Mouse (Mus musculus): ENCODE measurements around the gene Adgb.

Adgb gene

DNA sequence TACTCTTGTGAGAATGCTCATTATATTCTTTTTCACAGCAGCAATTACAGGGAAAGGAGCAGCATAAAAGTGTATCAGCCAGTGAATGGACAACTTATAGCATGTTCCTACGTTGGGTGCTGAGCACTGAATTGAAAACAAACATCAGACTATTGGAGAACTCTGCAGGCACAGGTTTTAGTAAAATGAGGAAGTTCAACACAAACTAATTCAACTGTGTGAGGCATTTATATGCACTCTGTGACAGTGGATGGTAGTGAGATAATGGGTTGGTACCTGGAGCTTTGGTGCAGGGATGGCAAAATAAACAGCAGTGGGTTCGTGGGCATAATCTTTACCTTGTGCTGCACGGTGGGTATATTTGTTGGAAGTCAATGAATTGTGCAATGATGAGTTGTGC is 121.6 kb downstream of the Adgb start:
- DNase-seq (ENCODE audit: low spot score in 2 of 2): no peak

DNA sequence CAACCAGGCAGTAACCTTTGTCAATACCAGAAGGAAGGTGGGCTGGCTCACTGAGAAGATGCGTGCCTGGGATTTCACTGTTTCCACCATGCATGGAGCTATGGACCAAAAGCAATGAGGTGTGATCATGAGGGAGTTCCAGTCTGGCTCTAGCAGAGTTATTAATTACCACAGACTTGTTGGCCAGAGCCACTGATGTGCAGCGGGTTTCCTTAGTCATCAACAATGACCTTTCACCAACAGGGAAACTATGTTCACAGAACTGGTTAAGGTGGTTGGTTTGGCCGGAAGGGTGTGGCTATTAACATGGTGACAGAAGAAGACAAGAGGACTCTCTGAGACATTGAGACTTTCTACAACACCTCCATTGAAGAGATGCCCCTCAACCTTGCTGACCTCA is 128.2 kb downstream of the Adgb start:
- DNase-seq (ENCODE audit: low spot score in 2 of 2): no peak

DNA sequence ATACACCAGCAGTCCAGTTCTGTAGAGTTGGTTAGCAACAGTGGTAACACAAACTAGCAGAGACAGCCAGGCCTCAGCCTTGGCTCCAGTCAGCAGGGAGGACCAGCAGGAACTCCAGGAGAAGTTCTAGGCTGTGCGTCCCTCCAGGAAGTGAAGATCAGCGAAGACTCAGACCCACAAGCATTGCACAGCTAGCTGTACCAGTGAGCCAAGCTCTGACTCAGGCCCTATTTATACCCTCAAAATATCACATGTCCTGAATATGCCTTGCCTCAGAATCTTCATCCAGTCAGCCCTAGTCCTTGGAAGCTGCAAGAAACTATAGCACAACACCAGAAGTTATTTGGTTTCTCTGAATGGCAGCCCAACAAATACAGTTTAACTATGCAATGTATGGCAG is 146.6 kb downstream of the Adgb start:
- no peak for DNase-seq (ENCODE audit: low spot score in 2 of 2)

DNA sequence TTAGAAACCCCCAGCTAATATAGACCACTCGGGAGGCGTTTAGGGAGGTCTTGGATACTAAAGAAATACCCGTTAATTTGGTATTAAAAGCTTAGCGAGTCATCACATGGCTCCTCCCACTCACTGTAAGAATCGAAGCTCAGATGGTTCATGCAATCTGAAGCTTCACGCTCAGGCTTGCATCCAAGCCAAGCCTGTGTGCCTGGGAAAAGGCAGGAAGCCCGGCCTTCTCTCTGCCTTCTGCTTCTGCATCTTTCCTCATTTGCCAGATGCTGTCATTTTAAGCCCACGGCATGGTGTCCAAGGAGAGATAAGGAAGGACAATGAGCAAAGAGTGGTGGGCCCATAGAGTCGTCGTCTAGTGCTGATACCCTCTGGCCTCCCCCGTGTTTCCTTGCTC is 149.2 kb downstream of the Adgb start:
- no peak for DNase-seq (ENCODE audit: low spot score in 2 of 2)

DNA sequence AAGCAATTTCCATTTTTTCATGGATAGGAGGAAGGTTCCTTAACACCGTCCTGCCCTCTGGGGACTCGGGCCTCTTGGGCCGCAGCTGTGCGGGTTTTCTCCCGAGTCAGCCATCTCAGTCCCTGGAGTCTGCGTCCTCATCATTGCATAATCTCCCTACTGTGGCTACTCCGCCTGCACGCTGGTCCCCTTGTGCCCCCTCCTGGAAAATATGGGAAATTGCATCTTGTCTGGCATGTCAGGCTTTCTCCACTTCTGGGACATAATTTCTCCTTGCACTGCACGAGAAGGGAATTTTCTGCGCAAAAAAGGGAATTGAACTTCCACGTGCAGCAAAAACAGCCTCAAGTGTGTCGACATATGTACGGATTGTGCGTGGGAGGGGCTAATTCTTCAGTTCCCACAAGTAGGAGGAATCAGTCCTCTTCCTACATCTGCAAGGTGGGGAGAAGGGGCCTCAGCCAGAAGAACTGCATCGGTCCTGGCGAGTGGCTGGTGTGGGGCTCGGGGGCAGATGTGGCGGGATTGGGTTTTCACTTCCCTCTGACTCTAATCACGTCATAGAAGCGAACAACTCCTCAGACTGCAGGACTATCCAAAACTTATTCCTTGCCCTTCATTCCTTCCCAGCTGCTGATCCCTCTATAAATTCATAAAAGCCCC is 150.9 kb downstream of the Adgb start:
- peak in 1 of 2 experiments; percentile 5 for DNase-seq (ENCODE audit: low spot score in 2 of 2)

DNA sequence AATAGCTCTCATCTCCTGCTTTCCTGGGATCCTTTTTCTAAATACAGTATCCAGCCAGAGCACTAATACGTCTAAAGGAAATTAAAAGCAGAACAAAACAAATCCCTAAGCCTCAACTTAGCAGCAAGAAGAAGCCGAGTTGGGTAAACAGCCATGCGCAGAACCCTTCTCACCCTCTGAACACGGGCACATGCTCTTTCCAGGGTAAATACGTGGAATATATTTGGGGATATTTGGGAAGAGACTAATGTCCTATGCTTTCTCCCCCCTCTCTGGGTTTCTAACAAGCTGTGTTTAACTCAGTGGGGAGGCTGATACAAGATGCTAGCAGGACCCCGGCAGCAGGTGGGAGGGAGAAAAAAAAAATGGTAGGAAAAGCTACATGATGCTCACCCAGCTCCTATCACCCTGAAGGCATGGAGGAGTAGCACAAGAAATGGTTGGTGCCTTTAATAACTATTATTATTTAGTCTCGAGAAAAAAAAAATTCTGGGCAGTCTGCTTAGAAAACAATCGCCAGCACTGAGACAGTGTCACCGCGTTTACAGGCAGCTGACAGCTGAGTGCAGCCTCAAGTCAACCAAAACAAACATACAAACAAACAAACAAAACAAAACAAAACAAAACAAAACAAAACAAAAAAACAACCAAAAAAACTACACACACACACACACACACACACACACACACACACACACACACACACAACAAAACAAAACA is 151.6 kb downstream of the Adgb start:
- no peak for DNase-seq (ENCODE audit: low spot score in 2 of 2)

DNA sequence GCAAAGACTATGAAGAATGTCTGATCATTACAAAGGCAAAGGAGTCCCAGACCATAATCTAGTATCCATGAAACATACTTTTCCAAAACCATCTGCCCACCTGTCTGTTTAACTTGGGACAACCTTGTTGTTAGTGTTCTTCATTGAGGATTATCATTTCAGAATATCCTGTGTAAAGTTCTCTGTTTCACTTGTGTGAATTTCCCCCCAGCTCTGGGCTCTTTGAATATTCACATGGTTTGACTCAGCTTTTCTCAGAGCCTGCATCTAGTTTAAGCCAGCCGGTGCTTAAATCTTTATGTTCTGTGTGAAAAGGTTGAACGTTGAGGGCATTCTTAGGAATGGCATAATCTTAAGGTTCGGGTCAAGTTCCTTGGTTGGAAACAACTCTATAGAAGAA is 154.0 kb downstream of the Adgb start:
- DNase-seq (ENCODE audit: low spot score in 2 of 2): no peak

DNA sequence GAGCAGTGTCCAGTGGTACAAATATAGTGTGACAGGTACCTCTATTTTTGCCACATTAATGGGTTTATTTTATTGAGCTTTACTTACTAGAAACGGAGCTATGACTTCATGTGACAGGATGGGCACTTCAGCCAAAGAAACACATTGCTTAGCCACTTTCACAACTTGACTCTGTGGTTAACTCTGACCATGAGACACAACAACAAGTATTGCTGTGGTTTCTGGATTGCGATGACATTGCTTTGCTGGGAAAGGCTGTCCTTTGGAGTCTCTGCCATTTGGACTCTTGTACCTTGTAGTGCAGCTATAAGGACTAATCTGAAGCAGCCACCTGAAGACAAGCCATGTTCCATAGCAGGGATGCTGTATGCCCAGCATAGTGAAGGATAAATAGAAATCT is 156.5 kb downstream of the Adgb start:
- DNase-seq (ENCODE audit: low spot score in 2 of 2): no peak

DNA sequence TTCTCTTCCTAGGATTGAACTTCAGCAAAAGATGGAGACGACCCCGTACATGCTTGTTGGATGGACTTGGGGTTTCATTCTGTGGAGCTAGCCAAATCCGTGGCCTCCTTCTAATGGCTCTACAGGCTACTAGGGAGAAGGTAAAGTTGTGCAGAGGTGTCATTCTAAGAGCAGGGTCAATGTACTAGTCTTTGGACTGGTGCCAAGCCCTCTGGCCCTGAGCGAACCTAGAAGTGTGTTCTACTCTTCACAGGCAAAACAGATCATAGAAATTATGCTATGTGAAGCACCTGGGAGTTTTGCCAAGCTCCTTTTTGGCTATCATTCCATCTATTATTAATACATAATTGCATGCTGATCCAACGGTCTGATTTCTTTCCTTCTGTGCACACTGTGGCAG is 157.6 kb downstream of the Adgb start:
- DNase-seq (ENCODE audit: low spot score in 2 of 2): no peak

DNA sequence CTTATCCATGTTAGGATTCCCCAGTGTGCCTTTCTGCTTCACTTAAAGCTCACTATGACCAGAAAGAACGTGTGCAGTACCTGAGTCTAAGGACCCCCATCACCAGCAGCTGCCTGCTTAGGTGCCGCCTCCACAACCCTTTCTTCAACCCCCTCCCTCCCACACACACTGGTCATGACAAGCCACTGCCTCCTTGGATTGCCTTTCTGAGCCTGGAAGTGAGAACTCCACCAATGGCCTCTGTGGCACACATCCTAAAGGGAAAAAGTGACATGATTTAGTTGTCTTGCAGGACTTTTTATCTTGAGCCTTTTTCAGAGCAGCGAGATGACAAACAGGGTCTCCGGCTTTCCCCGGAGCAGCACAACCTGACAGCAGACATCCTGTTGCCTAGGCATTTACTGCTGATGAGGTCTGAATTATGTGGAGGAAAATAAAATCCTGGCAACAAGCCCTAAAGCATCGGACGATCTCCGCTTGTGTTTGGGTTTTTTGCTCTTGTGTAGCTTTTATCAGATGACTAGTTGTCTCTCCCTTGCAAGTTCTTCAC is 162.2 kb downstream of the Adgb start:
- DNase-seq (ENCODE audit: low spot score in 2 of 2): no peak

DNA sequence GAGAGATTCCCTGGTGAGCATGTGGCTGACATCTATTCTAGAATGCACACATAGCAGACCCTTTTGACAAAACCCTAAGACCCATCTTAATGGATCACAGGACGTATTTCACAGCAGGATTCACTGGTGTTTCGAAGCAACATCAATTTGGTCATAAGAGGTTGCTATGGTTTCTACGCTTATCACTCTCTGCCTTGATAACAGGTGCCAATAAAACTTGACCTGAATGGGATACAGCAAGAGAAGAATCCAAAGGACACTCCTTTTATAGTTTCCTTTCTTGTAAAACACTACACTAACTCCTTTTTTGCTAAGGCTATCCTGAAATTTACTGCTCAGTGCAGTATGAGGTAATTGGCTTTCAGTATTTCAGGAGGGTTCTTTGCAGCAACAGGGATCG is 163.1 kb downstream of the Adgb start:
- DNase-seq (ENCODE audit: low spot score in 2 of 2): no peak

DNA sequence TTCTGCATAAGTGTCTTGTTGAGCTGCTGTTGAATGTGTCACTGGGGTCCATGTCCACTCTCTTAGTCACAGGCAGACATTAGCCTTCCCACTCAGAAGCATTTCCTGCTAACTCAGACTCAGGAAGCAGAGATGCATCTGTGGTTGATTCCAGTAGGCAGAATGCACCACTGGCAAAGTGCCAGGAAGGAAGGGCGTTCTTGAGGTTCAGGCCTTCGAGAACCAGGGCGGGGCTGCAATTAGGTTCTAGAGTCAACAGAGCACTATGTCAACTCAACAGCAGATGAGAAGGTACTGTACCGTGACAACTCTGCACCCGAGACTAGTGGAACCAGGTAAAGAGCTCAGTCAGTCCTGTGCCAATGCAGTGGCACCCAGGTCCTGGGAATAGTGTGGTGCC is 164.7 kb downstream of the Adgb start:
- no peak for DNase-seq (ENCODE audit: low spot score in 2 of 2)

DNA sequence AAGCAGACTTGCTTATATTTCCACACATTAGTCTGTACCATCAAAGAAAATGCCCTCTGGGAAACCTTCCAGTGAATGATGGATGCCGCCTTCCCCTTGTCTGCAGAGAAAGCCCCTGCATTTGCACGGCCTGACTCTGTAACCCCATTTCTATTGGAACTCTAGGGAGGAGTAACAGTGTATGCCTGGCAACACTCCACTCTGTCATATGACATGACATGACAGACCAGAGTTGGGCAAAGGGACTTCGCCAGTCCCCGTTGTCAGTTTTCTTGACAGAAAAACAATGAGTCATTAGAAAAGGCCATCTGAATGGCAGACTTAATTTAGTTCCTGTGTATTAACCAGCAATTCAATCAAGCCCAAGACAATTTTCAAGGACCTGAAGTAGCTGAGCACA is 167.8 kb downstream of the Adgb start:
- no peak for DNase-seq (ENCODE audit: low spot score in 2 of 2)

DNA sequence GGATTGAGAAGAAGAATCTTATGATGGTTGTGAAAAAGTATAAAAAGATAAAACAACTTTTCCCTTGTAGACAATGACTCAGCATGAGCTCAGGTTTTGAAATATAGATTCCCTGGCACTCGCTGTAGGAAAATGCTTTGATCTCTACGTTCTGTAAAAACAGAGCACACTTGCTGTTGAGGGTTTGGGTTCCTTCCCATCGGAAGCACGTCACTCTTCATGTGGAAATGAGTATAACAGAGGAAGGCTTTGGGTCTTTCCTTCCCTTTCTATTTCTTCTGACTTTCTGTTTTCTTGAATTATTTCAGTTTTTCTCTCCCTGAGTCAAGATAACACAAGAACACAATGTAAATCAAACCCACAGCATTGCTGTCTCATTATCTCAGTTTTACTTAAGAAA is 170.4 kb downstream of the Adgb start:
- DNase-seq (ENCODE audit: low spot score in 2 of 2): no peak

DNA sequence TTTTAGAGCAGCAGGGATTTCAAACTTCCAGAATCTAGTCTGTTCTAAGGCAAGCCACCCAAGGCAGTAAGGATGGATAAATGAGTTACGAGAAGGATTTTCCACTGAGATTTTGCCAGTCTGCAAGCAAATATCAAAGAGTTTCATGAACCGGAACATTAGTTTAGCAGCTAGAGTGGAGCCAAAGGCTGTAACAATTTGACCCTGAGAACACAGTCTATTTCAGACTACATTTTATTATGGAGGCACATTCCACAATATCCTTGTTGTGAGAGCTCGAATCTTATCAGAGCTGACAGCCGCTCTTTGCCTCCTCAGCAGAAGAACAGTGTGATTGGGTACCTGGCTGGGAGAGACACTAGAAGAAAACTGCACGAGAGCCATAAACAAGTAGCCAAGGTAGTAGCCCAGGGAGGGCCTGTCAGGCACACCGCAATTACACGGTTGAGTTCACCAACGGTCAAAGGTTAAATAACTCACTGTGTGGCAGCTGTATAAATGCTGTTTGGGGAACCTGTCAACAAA is 171.1 kb downstream of the Adgb start:
- no peak for DNase-seq (ENCODE audit: low spot score in 2 of 2)

DNA sequence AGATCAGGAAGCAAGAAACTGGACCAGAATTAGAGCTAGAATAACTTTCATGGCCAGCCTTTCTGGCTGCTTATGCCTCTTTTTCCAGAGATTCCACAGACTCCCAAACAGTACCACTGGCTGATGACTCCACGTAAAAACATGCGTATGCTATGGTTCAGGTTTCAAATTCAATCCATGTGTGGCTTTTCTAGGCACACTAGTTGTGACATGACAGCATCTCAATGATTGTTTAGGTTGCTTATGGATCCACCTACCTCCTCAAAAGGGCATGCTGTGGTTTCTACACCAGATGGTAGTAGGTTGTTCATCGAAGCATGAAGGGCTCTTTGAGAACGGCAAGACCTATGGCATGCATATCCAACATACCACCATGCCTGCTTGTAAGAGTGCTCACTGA is 172.1 kb downstream of the Adgb start:
- DNase-seq (ENCODE audit: low spot score in 2 of 2): no peak

DNA sequence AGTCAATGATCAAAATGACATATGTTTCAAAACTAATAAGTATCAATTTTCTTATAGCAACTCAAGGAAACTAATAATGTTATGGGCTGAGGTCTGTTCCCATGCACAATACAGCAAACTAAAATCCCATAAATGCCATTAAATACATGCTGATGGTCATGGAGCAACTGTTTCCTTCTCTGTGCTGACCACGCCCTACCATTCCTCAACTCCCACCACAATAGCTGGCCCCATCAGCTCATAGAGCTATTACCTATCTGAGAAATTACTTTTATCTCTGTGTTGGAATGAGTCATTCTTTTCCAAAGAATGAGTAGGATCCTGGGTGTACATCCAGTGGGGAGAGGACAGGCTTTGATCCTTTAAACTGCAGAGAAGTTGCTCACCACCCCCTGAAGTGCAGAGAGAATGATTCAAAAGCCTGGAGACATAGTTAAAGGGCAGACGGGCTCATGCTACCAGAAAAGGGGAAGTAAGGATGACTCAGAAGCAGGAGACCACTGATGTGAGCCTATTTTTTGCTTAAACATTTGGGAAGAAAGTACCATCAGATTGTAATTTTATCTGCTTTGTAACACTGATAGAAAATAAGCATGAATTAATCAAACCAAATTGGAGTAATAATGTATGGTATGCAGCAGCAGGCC is 184.8 kb downstream of the Adgb start:
- no peak for DNase-seq (ENCODE audit: low spot score in 2 of 2)

All from spleen, postnatal 14 days (tissue).